Mouse (Mus musculus): ENCODE data around the gene Vamp5.

The Vamp5 gene

GRCm38 (mm10) chr6:72350214-72350613 is 30.1 kb downstream of the Vamp5 start:
- in situ Hi-C loops (cut with MboI; ENCODE audit: unreplicated experiment in 2 of 2) = no loop called here

- in situ Hi-C loops (cut with MboI; ENCODE audit: unreplicated experiment in 2 of 2) = no loop called here
Observed at GRCm38 (mm10) chr6:72348411-72348810, 31.9 kb downstream of the Vamp5 start.

GRCm38 (mm10) chr6:72347166-72347941 is 32.9 kb downstream of the Vamp5 start, which contains the start of gene 0610030E20Rik:
TSS of gene 0610030E20Rik (plus strand) at chr6:72347317.
- in situ Hi-C loops (cut with MboI; ENCODE audit: unreplicated experiment in 2 of 2) = no loop called here

GRCm38 (mm10) chr6:72346261-72346660 is 34.0 kb downstream of the Vamp5 start:
- in situ Hi-C loops (cut with MboI; ENCODE audit: unreplicated experiment in 2 of 2) = no loop called here

GRCm38 (mm10) chr6:72345633-72346032 is 34.6 kb downstream of the Vamp5 start:
- in situ Hi-C loops (cut with MboI; ENCODE audit: unreplicated experiment in 2 of 2) = no loop called here

GRCm38 (mm10) chr6:72345074-72345567 is 35.1 kb downstream of the Vamp5 start, which contains the start of gene Usp39:
TSS of gene Usp39 (minus strand) at chr6:72345184.
- in situ Hi-C loops (cut with MboI; ENCODE audit: unreplicated experiment in 2 of 2) = no loop called here

- in situ Hi-C loops (cut with MboI; ENCODE audit: unreplicated experiment in 2 of 2) = no loop called here
Observed at GRCm38 (mm10) chr6:72344396-72345073, 35.7 kb downstream of the Vamp5 start.

GRCm38 (mm10) chr6:72340481-72340880 is 39.8 kb downstream of the Vamp5 start:
- in situ Hi-C loops (cut with MboI; ENCODE audit: unreplicated experiment in 2 of 2) = no loop called here

GRCm38 (mm10) chr6:72333111-72333510 is 47.2 kb downstream of the Vamp5 start:
- in situ Hi-C loops (cut with MboI; ENCODE audit: unreplicated experiment in 2 of 2) = no loop called here

- in situ Hi-C loops (cut with MboI; ENCODE audit: unreplicated experiment in 2 of 2) = no loop called here
Observed at GRCm38 (mm10) chr6:72330133-72330532, 50.1 kb downstream of the Vamp5 start.

- in situ Hi-C loops (cut with MboI; ENCODE audit: unreplicated experiment in 2 of 2) = no loop called here
Observed at GRCm38 (mm10) chr6:72329019-72329418, 51.2 kb downstream of the Vamp5 start.

GRCm38 (mm10) chr6:72326274-72326673 is 54.0 kb downstream of the Vamp5 start:
- in situ Hi-C loops (cut with MboI; ENCODE audit: unreplicated experiment in 2 of 2) = no loop called here

GRCm38 (mm10) chr6:72323786-72324508 is 56.3 kb downstream of the Vamp5 start:
- in situ Hi-C loops (cut with MboI; ENCODE audit: unreplicated experiment in 2 of 2) = no loop called here

- in situ Hi-C loops (cut with MboI; ENCODE audit: unreplicated experiment in 2 of 2) = no loop called here
Observed at GRCm38 (mm10) chr6:72322936-72323335, 57.3 kb downstream of the Vamp5 start.

GRCm38 (mm10) chr6:72319019-72319418 is 61.2 kb downstream of the Vamp5 start:
- in situ Hi-C loops (cut with MboI; ENCODE audit: unreplicated experiment in 2 of 2) = no loop called here
